Mouse (Mus musculus) thymus, adult 2 months (tissue): Measurements from ENCODE around the gene 1700020L24Rik. TPM values are rescaled to one million over a fixed set of nuclear protein-coding genes. Genes with fewer than 3 reads are reported as not detected.

Experiments
- DNase-seq: peaks from one replicate; pipeline ENCODE4 v3.0.0; 2021
- H3K27ac ChIP-seq: fragments of 200-500 bp; 2 replicates; pipeline ENCODE4 v1.5.1; 2012; ENCODE audit warnings: low read length, control low read depth; ENCODE audit not compliant: control insufficient read depth, insufficient read depth
- H3K27me3 ChIP-seq: fragments of 200-500 bp; 2 replicates; pipeline ENCODE4 v1.6.1; 2012; ENCODE audit warnings: mild to moderate bottlenecking, low read length, moderate library complexity, mixed read lengths; ENCODE audit not compliant: control insufficient read depth, insufficient read depth
- H3K36me3 ChIP-seq: fragments of 200-500 bp; 2 replicates; pipeline ENCODE4 v1.6.1; 2012; ENCODE audit warnings: mild to moderate bottlenecking, low read length, moderate library complexity; ENCODE audit not compliant: control insufficient read depth, insufficient read depth
- H3K4me1 ChIP-seq: fragments of 200-500 bp; replicated peaks from 2 replicates; pipeline ENCODE4 v1.6.1; 2012; ENCODE audit warnings: low read length; ENCODE audit not compliant: control insufficient read depth, insufficient read depth
- H3K4me3 ChIP-seq: fragments of 200-500 bp; 2 replicates; pipeline ENCODE4 v1.5.1; 2012; ENCODE audit warnings: mild to moderate bottlenecking, low read length, control low read depth, moderate library complexity; ENCODE audit not compliant: control insufficient read depth, insufficient read depth
- CTCF ChIP-seq: fragments of 200-500 bp; IDR thresholded peaks from 2 replicates; pipeline ENCODE4 v1.5.1; 2012; ENCODE audit warnings: mild to moderate bottlenecking, control low read depth, low read length, moderate library complexity, borderline replicate concordance; ENCODE audit not compliant: control insufficient read depth, poor library complexity, insufficient read depth; ENCODE audit errors: extremely low read depth
- POLR2A ChIP-seq: fragments of 200-500 bp; IDR thresholded peaks from 2 replicates; pipeline ENCODE4 v1.6.1; 2012; ENCODE audit warnings: mild to moderate bottlenecking, low read length, control low read depth, moderate library complexity; ENCODE audit not compliant: control insufficient read depth, poor library complexity, insufficient read depth; ENCODE audit errors: extremely low read depth
- WGBS: fragments of 180-500 bp; shearing (Covaris S2); methylation state at CpG from one replicate; pipeline ENCODE4 v1.1.7; 2018; 5-methylcytosine and 5-hydroxymethylcytosine counted together
- polyA plus RNA-seq: library from polyadenylated mRNA; depleted of rRNA; stranded (reverse); fragments of >200 nt; gene quantifications from 2 replicates; pipeline ENCODE4 v1.2.3, GENCODE M21; 2012

Gene 1700020L24Rik
- polyA plus RNA-seq, 1 experiment, result 1.9 TPM

GRCm38 (mm10) chr11:83418566-83418965 is 18.9 kb upstream of the 1700020L24Rik start:
- Histone ChIP-seq H3K27ac (no peak overlapping the region), H3K4me3 (no peak overlapping the region), H3K4me1 (0 out of 2 replicates have a peak, but pooled peaks cover 3% of the 10 kb centered on the region), H3K36me3 (no peaks in the 10 kb centered on the region), H3K27me3 (no peaks in the 10 kb centered on the region; the same call in 1 of the 2 replicates)
- 8% methylated on average over 38 of the region's 38 CpGs for WGBS
- DNase-seq, result no peak
- TF ChIP-seq POLR2A (no peak), CTCF (no peak)

GRCm38 (mm10) chr11:83420338-83420737 is 17.1 kb upstream of the 1700020L24Rik start:
- H3K27me3 ChIP-seq, result no peaks in the 10 kb centered on the region; the same call in 1 of the 2 replicates

GRCm38 (mm10) chr11:83421305-83421704 is 16.2 kb upstream of the 1700020L24Rik start:
- 3% methylated on average over 9 of the region's 9 CpGs for WGBS
- Histone ChIP-seq H3K27ac (no peak overlapping the region), H3K4me1 (0 out of 2 replicates have a peak, but pooled peaks cover 3% of the 10 kb centered on the region), H3K4me3 (no peak overlapping the region), H3K36me3 (no peaks in the 10 kb centered on the region), H3K27me3 (no peaks in the 10 kb centered on the region; the same call in 1 of the 2 replicates)
- peak; percentile 58 for DNase-seq
- TF ChIP-seq CTCF (no peak), POLR2A (no peak)

More at GRCm38 (mm10) chr11:83420338-83420737, 17.1 kb upstream of the 1700020L24Rik start:
- no peak for TF ChIP-seq POLR2A
- TF ChIP-seq CTCF, result no peak
- no peak for DNase-seq
- WGBS, result 40% methylated on average over 4 of the region's 4 CpGs
- Histone ChIP-seq H3K27ac (no peak overlapping the region), H3K4me1 (0 out of 2 replicates have a peak, but pooled peaks cover 3% of the 10 kb centered on the region), H3K36me3 (no peaks in the 10 kb centered on the region), H3K4me3 (no peak overlapping the region)

DNA sequence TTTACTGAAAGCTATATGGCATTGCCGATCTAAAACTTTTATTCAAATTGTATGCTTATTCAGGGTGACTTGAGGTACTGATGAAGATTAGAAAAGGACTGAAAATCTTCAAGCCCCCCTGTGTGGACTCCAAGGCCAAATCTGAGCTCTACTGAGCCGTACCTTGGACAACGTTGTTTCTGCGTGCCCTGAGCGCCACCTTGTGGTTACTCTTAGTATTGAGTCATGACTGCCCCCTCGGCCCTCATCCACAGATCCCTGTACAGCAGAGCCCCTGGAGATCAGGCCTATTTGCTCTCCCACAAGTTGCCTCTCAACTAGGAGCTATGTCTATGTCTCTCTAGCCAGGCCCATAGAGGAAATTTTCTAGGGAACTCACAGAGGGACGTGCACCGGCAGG is 12.8 kb upstream of the 1700020L24Rik start:
- WGBS, result 13% methylated on average over 8 of the region's 8 CpGs

DNA sequence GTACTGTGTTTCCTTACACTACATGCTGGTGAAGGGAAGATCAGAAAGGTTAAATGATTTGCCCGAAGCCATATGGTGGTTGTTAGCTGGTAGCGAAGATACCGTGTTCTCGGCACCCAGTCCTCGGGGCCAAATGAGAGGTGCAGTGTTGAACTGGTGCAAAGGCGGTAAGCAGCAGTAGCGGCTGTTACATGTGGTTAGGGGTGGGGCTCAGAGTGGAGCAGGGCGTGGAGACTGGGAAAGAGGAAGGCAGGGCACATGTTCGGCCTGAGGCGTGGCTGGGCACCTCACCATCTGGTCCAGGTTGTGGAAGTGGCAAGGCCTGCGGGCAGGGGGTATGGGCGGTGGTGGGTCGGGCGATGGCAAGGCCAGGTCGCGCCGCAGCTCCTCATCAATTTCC is 10.5 kb upstream of the 1700020L24Rik start:
- no peak overlapping the region for H3K27ac ChIP-seq
- H3K27me3 ChIP-seq, result no peaks in the 10 kb centered on the region; the same call in 1 of the 2 replicates
- 5% methylated on average over 17 of the region's 17 CpGs for WGBS
- peaks cover 7% of the 10 kb centered on the region; the same call in 1 of the 2 replicates for H3K4me1 ChIP-seq
- H3K36me3 ChIP-seq, result no peaks in the 10 kb centered on the region
- H3K4me3 ChIP-seq, result peak overlapping the region; percentile 1; the same call in 1 of the 2 replicates
- TF ChIP-seq POLR2A (no peak), CTCF (no peak)
- DNase-seq, result no peak

More for the DNA sequence above, 12.8 kb upstream of the 1700020L24Rik start:
- Histone ChIP-seq H3K4me3 (no peak overlapping the region), H3K36me3 (no peaks in the 10 kb centered on the region), H3K4me1 (peaks cover 7% of the 10 kb centered on the region; the same call in 1 of the 2 replicates), H3K27ac (no peak overlapping the region), H3K27me3 (no peaks in the 10 kb centered on the region; the same call in 1 of the 2 replicates)
- TF ChIP-seq POLR2A (no peak), CTCF (peak; percentile 77; the same call in 1 of the 2 replicates)
- DNase-seq, result peak; percentile 64

GRCm38 (mm10) chr11:83429355-83429754 is 8.1 kb upstream of the 1700020L24Rik start, which contains the start of gene Gas2l2:
Gene Gas2l2 (minus strand): TSS chr11:83429455.
- DNase-seq, result no peak
- 90% methylated on average over 5 of the region's 5 CpGs for WGBS
- H3K27me3 ChIP-seq, result no peaks in the 10 kb centered on the region; the same call in 1 of the 2 replicates
- TF ChIP-seq POLR2A (no peak), CTCF (no peak)
- no peak within 1 kb of the TSS for H3K4me3 ChIP-seq
- H3K4me1 ChIP-seq, result peaks cover 7% of the 10 kb centered on the region; the same call in 1 of the 2 replicates
- H3K27ac ChIP-seq, result no peak within 1 kb of the TSS
- no peaks in the 10 kb centered on the region for H3K36me3 ChIP-seq

GRCm38 (mm10) chr11:83432533-83432932 is 4.9 kb upstream of the 1700020L24Rik start:
- H3K4me3 ChIP-seq, result no peak overlapping the region
- DNase-seq, result no peak
- no peaks in the 10 kb centered on the region; the same call in 1 of the 2 replicates for H3K4me1 ChIP-seq
- H3K36me3 ChIP-seq, result no peaks in the 10 kb centered on the region
- no peak for TF ChIP-seq CTCF
- no peak for TF ChIP-seq POLR2A
- WGBS, result 91% methylated on average over 2 of the region's 2 CpGs
- H3K27ac ChIP-seq, result no peak overlapping the region
- H3K27me3 ChIP-seq, result no peaks in the 10 kb centered on the region; the same call in 1 of the 2 replicates
